Mouse (Mus musculus) kidney, postnatal 36 days (tissue): ENCODE data around the gene Foxp4.
A peak's percentile ranks its signal among the peaks of the same experiment; 100 is the strongest.

Source experiments
- DNase-seq, 2 experiments: peaks; one replicate each; pipeline ENCODE4 v3.0.0; 2021 to 2022; ENCODE audit warnings: mixed read lengths in 2 of 2

Foxp4 gene

GRCm38 (mm10) chr17:47851798-47852360, 72.6 kb downstream of the Foxp4 start:
- DNase-seq = peak; percentile 50 to 54

DNA sequence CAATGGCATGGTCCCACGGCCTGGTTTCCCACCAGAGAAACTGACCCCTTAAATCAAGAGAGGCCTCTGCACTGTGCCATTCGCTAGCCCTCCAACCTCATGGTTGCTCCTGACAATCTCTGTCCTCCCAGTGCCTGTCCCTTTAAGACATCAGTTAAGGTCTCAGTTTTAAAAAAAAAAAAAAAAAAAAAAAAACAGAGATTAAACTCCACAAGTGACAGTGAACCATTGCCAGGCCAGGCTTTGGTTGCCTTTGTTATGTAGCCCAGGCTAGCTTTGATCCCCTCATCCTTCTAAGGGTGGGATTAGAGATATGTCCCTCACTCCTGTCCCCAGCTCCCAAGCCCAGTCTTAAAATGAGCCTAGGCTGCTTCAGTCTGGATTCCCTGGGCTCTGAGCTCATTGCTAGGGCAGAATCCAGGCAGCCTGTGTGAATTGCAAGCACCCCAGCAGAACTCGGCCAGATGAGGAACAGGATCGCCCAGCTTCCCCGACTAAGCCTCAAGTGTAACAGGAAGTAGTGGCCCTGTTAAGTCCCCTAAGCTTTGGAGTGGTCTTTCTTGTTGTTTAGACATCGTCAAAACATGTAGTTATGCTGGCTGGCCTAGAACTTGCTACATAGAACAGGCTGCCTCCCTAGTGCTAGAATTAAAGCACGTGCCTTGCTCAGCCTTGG, 73.7 kb downstream of the Foxp4 start:
- DNase-seq = no peak

GRCm38 (mm10) chr17:47850035-47850434, 74.4 kb downstream of the Foxp4 start:
- DNase-seq = no peak

DNA sequence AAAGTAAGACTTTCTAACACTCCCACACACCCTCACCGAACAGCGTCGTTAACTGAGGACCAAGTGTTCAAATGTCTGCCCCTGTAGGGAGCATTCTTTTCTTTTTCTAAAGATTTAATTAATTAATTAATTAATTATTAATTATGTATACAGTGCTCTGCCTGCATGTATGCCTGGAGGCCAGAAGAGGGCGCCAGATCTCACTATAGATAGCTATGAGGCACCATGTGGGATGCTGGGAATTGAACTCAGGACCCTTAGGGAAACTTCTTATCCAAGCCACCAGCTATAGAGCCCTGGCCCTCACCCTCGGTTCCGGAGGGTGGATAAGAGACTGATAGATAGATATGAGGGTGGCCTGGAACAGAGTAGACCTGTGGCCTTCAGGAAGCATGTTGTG, 76.5 kb downstream of the Foxp4 start:
- DNase-seq = no peak

DNA sequence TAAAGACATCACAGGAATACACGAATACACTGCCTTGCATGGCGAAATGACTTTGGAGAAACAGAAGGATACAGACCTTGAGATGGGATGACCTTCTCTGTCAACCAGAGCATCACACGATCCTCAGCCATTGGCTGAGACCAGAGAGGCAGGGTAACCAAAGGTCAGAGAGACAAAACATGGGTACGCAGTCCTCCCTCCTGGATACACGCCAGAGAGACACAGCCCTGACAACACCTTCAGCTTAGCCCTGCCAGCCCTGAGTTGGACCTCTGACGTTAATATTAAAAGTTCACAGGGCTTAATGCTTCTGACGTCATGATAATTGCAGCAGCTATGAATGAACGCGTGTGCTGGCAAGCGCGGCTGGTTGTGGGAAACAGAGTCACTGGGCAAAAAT, 78.8 kb downstream of the Foxp4 start:
- no peak for DNase-seq

DNA sequence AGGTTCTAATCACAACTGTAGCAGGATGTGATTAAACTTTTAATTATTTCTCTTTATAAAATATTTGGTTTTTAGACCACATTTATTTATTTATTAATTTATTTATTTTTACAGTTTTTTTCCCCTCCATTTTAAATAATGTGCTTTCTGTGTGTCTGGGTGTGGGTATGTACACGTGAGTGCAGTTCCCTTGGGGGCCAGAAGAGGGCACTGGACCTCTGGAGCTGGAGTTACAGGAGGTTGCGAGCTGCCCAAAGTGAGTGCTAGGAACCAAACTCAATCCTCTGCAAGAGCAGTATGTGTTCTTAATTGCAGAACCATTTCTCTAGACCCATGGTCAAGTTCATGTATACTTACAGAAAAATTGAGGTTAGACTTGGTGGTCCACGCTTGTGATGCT, 81.0 kb downstream of the Foxp4 start:
- no peak for DNase-seq

- peak; percentile 88 to 90 for DNase-seq
These were observed 82.4 kb downstream of the Foxp4 start for GRCm38 (mm10) chr17:47841931-47842623.

- DNase-seq = no peak
These were observed 82.9 kb downstream of the Foxp4 start for GRCm38 (mm10) chr17:47841521-47841920.

DNA sequence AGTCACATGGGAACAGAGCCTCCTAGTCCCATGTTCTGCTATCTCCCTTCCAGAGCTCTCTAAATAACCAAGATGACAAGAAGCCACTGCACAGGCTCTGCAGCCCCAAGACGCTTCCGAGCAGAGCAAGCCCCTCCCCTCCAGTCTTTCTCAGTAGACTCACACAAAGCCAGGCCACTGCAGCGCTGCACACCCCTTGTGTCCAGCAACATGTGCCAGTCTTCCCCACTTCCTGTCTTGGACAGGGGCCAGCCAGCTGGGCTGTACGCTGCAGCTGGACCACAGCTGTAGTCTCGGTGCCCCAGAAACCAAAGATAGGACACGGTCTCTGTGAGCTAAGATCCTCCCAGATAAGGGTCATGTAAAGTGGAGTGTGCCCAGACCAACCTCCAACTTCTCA, 86.6 kb downstream of the Foxp4 start:
- DNase-seq = peak in 1 of 2 experiments; percentile 40

GRCm38 (mm10) chr17:47834482-47834767, 90.0 kb downstream of the Foxp4 start, which contains the start of gene Mdfi:
TSS of gene Mdfi (minus strand) at chr17:47834691.
- DNase-seq = peak in 1 of 2 experiments; percentile 25

DNA sequence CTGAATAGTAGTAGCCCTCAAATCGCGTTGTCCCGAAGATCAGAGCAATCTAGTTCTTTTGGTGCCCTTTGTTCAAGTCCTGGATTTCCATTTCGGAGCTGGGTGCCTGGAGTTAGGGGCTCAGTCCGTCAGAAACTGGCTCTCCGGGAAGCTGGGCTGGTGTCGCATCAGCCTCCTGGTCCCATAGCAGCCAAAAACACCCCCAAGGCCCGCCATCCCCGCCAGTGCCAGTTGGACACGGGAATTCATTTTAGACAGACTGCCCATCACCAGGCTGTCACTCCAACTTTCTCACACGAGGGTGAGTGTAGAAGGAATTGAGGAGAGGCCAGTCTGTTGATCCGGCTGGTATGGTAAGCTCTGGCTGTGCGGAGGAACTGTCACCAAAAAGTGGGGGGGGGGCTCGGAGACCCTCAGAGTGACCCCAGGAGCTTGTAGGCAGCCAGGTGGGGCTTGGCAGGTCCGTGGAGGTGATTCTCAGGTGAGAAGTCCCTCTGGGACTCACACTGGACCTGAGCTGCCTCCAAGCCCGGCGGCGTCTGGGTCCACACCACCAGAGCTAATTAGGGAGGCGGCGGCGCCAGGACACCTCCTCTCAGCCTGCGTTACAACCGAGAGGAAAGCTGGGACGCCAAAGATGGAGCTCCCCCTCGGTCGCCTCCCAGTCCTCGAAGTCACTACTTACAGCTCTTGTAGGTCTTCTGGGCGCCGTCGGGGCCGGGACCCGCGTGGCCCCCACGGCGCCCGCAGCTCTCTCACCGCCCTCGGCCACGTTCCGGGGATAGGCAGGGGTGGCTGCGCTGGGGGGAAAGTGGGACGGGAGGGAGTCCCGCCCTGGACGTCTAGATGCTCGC, 90.6 kb downstream of the Foxp4 start:
- DNase-seq = peak in 1 of 2 experiments; percentile 35

DNA sequence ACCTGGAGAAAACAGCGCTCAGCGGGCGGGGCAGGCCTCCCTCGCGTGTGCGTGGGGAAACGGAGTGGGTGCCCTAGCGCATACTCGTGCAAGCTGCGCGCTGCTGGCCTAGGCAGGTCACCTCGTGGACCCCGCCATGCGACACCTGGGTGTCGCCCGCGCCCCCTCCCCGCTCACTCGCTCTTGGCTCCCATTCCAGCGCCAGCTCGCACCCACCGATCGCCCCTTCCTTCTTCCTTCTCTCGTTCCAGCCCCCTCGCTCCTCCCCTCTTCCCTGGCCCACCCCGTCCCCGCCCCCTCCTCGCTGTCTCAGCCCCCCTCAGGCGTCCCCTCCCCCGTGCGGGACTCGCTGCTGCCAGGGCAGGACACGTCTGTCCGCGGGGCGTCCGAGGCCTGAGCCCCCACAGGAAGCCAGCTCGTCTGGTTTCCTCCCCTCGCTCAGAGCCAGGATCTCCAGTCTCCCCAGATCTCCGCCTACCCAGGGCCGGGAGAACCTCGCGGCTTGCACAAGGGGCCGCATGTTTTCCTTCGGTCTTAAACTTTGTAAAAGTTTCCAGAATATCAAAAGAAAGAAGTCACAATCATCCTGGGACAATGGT, 91.3 kb downstream of the Foxp4 start:
- peak; percentile 38 to 64 for DNase-seq

DNA sequence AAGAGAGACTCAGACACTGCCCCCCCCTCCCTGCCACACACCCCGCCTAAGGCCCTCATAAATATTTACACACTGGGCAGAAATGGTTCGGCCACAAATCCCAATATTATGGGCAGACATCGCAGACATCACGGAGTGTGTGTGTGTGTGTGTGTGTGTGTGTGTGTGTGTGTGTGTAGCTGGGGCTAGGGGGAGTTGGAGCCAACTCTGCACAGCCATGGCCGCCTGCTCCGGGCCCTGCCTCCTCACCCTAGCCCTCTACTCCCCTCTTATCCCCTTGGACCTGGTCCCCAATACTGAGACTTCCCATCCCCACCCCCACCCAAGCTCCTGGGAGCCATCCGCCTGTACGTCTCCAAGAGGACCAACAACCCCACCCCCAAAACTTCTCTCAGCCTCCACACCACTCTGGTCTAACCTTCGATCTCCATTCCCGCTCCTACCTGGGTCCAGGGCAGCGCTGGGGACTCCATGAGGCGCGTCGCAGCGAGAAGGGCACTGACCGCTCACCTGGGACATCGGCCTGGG, 91.9 kb downstream of the Foxp4 start:
- DNase-seq = peak in 1 of 2 experiments; percentile 27

GRCm38 (mm10) chr17:47831772-47832171, 92.7 kb downstream of the Foxp4 start:
- DNase-seq = no peak

DNA sequence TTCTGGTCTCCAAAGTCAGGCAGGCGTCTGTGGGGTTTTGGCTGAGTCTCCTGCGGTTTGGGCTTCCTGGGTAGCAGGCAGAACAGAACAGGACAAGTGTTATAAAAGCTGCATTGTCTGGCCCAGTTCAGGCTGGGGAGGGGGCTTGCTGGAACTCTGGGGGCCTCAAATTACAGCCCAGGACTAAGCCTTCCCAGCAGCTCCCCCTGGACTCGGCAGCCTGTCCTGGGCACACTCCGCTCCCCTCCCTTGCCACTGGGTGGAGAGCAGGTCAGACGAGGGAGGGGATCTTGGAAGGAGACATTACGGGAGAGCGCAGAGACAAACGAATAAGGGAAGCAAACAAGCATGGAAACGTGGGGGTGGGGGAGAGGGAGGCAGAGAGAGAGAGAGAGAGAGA, 93.3 kb downstream of the Foxp4 start:
- DNase-seq = no peak

DNA sequence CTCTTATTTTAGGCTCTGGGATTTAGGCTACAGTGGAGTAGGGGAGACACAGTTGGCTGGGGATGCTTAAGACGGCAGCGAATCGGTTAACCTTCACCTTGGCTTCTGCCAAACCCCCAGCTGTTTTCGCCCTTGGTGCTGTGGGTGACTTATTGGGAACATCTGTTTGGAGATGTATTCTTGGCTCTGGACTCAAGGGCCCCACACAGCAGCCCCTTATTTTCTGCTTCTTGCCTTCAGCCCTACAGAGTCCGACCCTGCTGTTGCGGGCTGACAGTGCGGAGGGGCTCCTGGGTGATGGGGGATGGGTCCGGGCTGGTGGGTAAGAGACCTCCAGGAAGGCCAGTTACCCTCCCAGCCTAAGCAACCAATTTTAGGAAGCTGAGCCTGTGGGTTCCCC, 103.1 kb downstream of the Foxp4 start:
- no peak for DNase-seq

DNA sequence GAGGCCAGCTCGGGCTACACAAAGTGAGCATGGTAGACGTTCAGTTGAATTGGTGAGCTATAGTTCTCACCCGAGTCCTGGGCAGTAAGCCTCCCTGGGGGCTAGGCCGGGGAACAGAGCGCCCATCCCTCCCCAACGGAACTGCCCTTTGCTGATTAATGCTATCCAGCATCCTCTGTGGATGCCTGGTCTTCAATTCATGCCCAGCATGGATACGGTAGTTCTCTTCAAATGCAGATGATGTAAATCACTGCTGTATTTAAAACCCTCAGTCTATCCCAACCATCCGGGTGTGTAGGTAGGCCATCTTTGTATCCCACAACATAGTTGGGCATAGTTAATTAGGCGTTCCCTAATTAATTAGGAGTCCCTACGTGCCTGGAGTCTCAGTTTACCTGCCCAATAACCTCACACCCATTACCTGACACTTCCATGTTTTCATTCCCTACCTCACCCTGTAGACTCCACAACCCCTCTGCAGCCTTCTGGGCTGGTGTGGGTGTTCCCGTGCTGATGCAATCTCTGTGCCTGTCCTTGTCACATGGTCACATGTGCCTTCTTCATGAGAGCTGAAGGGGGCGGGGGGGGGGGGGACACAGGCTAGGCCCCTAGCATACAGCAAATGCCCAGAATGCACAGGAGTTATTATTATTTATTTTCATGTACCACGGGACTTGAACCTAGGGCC, 106.3 kb downstream of the Foxp4 start:
- DNase-seq = no peak
